Comparison of ENCODE assay signal across 22 mouse cellular contexts in the genomic region with DNA sequence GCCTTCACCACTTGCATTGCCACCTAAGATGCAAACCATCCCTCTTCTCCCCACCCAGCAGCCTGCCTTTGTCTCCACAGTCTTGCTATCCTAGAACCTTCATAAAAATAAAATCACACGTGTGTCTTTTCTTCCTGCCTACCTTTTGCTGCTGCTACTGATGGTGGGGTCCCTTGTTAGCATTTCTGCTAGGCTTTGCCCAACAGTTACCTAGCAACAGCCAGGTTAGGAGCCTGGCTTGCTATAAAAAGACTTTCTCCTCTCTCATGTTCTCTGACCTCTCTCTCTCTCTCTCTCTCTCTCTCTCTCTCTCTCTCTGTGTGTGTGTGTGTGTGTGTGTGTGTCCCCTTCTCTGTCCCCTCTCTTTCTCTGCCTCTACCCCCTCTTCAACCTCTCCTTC. TPM values are rescaled to one million over a fixed set of nuclear protein-coding genes. Genes with fewer than 3 reads are reported as not detected.
"Had no signal": no experiment of that assay in that cellular context is flagged by ENCODE, and none has a peak within 500 bp of the region (broad histone marks: within the 10 kb centered on the region; RNA-seq: fewer than 3 reads in every experiment).

No protein-coding gene starts in this region.

- H3K4me3 ChIP-seq: intestine, embryonic 15.5 days; layer of hippocampus, adult 2 months; limb, embryonic 10.5 days; liver, embryonic 15.5 days had no signal

- H3K36me3 ChIP-seq: intestine, embryonic 15.5 days; limb, embryonic 10.5 days; liver, embryonic 15.5 days had no signal

- H3K27ac ChIP-seq: intestine, embryonic 15.5 days; layer of hippocampus, adult 2 months; limb, embryonic 10.5 days; liver, embryonic 15.5 days; stomach, postnatal 0 days had no signal

- DNase-seq: kidney, adult 18-20 months; kidney, postnatal 10 days; kidney, postnatal 4 days; lung, adult 2 months; lung, postnatal 36 days; right cerebral cortex, adult 18-20 months; thymus, adult 2 months; thymus, postnatal 25 days had no signal

- H3K9me3 ChIP-seq: intestine, embryonic 15.5 days; limb, embryonic 10.5 days; liver, embryonic 15.5 days had no signal

- ATAC-seq: intestine, embryonic 15.5 days; lung, postnatal 0 days had no signal

- H3K4me1 ChIP-seq: liver, embryonic 15.5 days had no signal

- H3K9ac ChIP-seq: intestine, embryonic 15.5 days; liver, embryonic 15.5 days had no signal

- H3K4me2 ChIP-seq: intestine, embryonic 15.5 days; liver, embryonic 11.5 days; liver, embryonic 15.5 days had no signal

- H3K27me3 ChIP-seq: intestine, embryonic 15.5 days; liver, embryonic 15.5 days had no signal

RNA-seq across cellular contexts. Expression of a gene that starts 48.8 kb away (rescaled TPM):
- total RNA-seq: layer of hippocampus, adult 2 months; layer of hippocampus, postnatal 14 days; left cerebral cortex, adult 18-20 months; left cerebral cortex, postnatal 14 days had no signal
- polyA plus RNA-seq: intestine, embryonic 15.5 days; limb, embryonic 10.5 days; limb, embryonic 14.5 days; neural tube, embryonic 14.5 days; stomach, postnatal 0 days; urinary bladder, adult 2 months had no signal

RNA-seq across cellular contexts. Expression of a gene that starts 54.3 kb away (rescaled TPM):
- total RNA-seq: layer of hippocampus, adult 2 months; layer of hippocampus, postnatal 14 days; left cerebral cortex, postnatal 14 days; megakaryocyte progenitor cell, adult 5-6 weeks had no signal
- polyA plus RNA-seq: limb, embryonic 10.5 days; lung, postnatal 0 days; urinary bladder, adult 2 months had no signal
